Mouse (Mus musculus) right cerebral cortex, adult 18-20 months (tissue): ENCODE measurements around the gene Nipa1.

Experiments used
- DNase-seq: peaks from one replicate; pipeline ENCODE4 v3.0.0; 2022; ENCODE audit warnings: mixed read lengths

Gene Nipa1

DNA sequence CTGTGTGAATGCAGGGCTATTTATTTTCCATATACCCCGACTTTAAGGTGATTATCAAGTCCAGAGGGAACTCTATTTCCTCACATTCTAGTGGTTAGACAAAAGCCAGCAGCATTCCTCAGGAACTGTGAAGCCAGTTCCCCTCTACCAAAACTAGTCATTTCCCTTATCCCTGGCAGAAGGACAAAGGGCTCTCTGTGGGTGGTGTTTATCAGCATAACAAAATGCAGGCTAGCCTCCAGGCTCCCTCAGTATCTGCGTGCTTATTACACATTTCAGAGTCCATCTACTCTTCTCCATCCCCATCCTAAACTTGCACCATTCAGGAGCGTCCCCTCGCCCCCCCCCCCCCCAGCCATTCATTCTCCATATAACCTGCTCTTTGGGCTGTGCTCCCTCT is 20.8 kb downstream of the Nipa1 start:
- DNase-seq, result no peak

DNA sequence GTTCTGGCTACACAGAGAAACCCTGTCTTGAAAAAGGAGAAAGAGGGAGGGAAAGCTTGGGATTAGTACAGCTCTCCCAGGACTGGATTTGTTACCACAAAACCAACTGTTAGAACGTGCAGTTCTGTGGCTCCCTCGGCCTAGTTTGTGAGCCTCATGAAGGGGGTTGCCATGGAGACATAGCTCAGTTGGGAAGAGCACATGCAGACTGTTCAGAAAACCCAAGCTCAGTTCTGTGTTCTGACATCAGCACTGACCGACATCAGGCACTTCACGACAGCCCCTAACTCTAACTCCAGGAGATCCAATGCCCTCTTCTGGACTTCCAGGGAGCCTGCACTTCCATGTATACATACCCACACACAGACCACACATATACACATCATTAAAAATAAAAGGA is 24.7 kb downstream of the Nipa1 start:
- DNase-seq, result peak; percentile 59

DNA sequence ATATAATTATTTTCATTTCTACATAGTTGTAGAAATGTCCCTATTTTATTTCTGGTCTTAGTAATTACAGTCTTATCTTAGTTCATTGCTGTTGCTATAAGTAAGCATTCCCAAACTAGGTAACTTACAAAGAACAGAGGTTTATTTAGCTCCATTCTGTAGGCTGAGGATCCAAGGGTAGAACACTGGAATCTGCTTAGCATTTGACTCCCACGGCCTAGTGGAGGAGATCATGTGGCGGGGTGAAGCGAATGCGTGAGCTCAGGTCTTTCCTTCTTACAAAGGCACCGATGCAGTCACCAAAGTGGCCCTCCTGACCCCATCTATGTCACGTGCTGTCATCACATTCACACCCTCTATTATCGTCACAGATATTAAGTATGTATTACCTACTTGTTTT is 27.9 kb downstream of the Nipa1 start:
- DNase-seq, result no peak

DNA sequence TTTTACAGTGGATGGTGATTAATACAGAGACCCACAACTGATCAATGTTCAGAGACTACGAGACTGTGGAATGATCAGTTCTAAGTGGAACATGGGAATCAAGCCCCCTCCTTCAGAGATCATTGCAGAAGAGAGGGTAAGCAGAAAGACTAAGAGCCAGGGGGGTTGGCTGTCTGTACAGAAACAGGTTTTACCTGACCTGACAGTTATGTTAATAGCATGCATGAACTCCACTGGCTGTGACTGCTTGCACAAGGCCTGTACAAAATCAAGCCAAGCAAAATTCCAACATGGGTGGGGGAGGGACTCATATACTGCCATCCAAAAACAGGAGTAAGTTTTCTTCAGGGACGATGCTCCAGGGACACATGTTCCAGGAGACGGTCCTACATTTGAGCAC is 28.6 kb downstream of the Nipa1 start:
- DNase-seq, result no peak

DNA sequence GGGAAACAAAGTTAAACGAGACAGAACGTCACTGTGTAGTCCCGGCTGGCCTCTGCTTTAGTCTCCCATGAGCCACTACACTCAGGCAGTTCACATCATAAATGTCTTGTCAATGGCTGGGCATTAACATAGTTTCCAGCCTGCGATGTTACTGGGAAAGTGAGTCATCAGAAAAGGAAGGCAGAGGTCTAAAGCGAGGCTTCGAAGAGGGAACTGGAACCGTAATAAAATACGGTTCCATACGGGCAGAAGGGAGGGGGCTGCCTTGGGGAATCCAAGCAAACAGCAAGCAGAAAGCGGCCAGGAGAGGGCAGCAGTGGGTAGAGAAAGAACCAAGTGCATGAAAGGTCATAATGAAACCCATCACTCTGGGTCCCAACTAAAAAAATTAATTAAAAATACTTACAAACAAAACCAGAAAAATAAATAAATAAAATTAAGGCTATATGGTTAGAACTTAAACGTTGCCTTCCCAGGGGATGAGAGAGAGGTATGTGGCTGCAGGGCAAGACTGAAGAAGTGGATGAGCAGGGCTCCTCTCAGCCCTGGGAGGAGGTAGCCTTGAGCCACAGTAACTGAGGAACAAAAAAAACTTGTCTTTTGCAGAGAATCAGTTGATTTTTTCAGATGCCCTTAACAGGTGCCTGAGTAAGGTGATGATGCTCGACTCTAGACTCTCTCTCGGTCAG is 33.1 kb downstream of the Nipa1 start:
- DNase-seq, result peak; percentile 67

DNA sequence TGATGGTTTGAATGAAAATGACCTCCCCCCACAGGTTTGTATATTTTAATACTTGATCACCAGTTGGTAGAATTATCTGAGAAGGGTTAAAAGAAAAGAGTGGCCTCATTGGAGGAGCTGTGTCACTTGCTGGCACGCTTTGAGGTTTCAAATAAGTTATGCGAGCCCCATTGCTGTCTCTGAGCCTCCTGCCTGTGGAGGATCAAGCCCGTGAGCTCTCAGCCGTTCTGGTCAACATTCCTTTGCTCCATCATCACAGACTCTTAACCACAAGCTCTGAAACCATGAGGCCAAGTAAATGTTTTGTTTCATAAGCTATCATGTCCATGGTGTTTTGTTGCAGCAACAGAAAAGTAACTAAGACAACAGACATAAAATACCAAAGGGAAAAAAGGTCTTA is 35.0 kb downstream of the Nipa1 start:
- DNase-seq, result no peak

DNA sequence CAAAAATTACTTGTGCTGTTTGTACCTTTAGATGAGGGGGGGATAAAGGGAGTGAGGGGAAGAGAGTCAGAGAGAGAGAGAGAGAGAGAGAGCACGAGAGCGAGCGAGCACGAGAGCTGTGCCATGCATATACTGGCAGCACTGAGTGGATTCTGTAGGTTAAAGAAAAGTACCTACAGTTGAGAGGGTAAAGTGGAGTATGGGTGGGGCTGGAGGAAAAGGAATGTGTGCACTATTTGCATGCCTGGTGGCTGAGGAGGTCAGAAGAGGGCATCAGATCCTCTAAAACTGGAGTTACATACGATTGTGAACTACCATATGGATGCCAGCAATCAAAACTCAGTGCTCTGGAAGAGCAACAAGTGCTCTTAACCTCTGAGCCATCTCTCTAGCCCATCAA is 36.6 kb downstream of the Nipa1 start:
- DNase-seq, result no peak

DNA sequence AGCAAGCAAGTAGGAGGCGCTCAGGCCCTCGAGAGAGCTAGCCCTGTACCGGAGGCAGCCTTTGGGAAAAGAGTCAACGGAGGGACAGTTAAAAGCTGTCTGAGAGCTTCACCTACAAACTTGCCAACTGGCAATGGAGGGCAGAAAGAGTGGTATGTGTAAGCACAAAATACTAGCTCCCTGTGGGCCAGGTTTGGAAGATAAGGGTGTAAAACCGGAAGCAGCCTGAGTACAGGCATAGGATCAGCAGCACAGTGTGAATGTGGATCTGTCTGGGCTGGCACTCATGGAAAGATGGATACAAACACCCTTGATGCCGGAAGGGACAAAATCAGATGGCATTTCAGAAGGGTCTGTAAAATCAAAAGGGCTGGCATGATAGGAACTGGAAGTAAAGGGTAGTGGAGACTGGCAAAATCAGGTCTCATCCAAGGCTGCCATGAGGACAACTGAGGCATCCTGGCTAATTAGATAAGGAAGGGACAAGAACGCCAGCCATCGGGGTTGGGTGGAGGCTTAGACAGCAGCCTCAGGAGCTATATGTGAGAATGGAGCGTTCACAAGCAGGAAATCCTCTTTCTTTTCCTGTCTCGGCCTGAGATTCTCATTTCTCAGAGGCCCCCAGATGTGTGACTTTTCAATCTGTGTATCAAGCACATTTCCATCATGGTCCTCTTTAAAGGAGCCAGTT is 37.6 kb downstream of the Nipa1 start:
- DNase-seq, result no peak

DNA sequence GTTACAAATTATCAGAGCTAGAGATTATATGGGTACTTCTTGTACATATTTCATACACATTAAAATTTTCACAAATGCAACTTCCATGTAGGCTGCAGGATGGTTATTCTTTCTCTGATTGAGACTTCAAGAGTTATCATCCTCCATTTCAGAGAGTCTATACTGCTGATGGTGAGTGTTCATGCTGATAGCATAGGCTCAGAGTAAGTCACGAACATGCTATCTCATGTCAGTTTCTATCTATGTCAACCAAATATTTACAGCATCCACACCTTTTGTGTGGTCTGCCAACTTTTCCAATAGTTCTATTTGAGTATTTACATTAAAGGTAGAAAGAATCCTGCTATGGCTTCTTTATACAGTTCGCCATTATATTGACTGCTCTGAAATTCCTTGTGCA is 38.2 kb downstream of the Nipa1 start:
- DNase-seq, result no peak

DNA sequence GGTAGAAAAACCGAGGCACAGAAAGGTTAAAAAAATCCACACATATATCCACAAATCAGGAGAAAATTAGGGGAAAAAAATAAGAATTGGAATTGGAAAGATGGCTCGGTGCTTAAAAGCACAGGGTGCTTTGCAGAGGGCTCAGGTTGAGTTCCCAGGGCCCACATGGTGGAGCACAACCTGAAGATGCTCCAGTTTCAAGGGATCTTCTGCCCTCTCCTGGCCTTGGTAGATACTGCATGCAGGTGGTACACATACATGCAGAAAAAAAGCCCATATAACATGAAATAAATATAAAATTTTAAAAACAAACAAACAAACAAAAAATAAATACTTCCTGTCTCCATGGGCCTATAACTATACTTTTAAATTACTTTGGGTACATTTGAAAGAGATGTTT is 45.3 kb downstream of the Nipa1 start:
- DNase-seq, result no peak

DNA sequence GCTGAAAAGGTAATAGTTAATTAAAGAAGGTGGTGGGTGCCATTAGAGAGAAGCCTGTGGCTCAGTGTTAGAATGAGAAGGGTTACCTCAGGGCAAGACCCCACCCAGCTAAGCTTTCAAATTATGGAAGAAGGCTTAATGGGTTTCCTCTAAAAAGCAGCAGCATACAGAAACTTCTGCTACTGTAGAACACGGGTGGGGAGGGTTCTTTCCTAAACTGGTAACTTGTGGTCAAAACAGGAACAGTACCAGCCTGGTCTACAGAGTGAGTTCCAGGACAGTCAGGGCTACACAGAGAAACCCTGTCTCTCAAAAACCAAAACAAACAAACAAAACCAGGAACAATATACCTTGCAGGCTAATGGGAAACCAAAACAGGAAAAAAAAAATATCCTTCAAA is 50.3 kb downstream of the Nipa1 start:
- no peak for DNase-seq

DNA sequence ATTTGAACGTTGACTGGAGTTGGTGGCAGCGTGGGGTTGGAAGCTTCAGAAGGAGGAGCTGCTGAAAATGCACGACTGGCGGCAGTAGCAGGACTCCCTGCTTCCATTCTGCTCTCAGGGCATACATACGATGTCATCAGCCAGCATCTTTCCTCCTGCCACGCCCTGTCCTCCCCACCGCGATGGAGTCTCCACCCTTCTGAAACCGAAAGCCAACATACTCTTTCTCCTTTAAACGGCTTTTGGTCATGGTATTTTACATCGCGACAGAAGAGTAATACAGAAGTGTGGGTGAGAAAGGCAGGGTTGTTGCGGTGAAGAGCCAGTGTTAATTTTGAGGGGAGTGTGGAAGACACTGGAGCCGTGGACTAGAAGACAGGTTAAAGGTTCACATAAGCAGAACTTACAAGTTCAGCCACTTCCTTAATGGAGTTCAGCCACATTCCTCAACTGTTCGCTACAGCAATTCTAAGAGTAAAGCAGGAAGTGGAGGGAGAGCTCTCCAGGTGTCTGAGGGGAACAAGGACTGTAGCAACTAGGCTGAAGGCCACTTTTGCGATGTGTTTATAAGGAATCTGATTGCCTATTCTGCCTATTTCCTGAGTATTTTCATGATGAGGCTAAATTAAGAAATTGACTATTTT is 51.4 kb downstream of the Nipa1 start:
- DNase-seq, result peak; percentile 31

DNA sequence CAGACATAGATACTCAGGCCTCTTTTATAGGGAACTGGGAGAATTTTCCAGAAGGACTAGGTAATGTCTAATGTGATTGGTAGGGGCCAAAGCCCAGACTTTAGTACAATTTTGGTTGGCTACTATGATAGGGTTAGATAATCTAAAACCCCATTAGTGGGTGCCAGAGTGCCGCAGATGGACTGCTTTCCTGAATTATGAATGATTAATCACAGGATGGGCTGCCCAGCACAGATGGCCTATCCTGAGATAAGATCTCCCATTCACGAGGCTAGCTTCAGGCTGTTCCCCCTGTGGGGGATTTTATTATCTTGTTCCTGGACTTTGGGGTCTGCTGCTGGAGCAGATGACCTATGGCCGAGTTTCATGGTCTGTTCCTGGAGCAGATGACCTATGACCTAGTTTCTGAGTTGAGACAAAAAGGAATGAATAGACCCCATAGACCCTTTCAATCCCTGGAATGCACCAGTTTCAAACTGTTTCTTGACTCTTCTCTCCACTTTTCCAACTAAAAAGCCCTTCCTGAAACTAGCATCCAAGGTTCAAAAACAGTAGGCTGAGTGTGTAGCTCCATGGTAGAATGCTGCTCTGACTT is 52.8 kb downstream of the Nipa1 start:
- DNase-seq, result no peak

DNA sequence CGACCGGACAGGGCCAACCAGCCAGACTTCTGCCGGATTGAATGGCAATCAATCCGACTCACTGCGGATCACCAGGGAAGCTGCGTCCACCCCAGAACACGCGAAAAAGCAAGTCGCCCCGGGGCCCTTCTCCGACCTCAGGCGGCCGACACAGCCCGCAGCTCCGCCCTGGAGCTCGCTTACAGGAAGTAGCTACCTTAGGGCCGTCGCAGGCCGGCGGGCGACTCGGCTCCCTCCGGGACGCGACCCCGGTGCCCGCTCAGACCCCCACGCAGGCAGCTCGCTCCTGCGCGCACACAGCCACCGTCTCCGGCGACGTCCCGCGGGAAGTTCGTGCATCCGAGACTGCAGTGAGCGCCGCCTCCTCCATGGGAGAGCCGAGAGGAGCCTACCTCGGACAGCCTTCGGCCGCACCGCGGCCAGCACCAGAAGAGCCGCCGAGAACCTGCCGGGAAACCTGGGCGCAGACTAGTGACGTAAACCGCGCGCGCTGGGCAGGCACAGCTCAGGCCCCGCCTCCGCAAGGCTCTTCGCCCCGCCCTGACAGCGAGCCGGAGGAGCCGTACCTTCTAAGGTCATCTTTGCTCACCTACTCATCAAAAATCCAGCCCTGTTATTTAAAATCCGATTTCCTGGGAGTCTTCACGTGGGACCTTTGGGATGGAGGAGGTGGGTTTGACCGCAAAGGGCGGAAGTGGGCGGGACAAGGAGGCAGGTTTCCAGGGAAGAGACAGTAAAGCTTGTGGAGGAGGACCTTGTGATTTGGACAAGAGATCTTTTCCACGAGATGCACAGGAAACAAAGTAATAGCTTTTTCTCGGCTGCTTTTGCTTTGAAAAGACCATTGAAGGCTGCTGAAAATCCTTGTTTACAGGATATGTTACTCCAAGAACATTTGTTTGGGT is 57.5 kb downstream of the Nipa1 start, which contains the start of gene Nipa2:
Nipa2 (minus strand) TSS at position 473 of the 905 bp plus-strand sequence.
- DNase-seq, result peak; percentile 95

DNA sequence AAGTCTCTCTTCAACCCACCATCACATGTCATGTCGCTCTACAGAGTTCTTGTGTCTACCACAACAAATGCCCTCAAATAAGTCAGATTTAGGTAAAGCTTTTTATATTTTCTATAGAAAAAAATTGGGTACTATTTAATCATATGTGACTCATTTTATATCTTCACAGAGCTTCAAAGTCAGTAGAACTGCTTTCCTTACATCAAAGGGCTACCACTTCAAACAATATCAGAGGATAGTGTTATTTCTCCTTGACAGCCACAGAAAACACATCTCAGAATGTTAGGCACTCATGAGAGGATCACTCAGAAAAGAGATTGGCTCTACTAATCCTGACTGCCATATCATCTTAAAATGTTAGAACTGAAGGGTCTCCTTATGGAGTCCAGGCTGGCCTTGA is 59.2 kb downstream of the Nipa1 start:
- DNase-seq, result no peak

DNA sequence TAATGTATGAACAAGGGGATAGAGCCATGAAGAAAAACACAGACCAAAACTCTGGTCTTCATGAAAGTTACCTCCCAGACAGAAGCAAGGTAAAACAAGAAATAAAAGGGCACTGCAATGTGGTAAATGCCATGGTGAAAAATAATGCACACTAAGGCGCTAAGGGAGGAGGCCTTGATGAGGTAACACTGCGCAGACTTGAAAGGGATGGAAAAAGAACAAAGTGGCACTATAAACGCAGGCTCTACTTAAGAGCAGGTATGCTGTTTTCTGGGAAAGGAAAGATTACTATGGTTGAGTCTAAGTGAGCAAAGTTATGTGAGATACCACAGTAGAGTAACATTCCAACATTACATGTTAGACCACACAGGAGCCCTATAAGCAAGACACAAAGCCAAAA is 60.0 kb downstream of the Nipa1 start:
- no peak for DNase-seq

DNA sequence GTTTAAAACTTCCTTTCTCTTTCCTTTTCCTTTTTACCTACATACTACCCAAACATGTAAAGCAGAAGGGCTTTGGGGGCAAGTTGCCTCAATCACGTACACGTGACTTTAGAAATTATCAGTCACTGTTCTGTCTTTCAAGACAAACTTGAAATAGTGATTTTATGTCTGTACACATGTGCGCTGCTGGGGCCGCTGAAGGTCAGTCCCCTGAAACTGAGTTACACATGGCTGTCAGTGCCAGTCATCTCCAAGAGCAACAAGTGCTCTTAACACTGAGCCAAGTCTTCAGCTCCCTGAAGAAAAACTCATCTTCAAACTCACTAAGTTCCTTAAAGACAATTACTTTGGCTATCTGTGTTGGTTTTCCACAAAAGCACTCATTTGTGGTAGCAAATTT is 61.8 kb downstream of the Nipa1 start:
- no peak for DNase-seq

DNA sequence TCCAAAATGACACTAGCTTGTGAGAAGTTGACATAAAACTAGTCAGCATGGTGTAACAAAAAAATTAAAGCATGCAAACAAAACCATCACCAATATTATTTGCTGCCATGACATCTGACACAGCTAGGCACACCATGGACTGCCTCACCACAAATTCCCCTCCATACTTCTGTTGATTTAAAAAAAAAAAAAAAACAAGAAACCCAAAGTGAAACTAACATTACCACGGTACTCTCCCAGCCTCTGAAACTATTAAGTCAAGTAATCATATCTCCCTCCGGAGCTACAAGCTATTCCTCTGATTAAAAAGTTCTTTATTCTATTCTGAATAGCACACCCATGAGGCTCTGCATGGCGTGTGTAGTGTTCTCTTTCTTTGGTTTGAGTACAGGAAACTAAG is 62.6 kb downstream of the Nipa1 start:
- no peak for DNase-seq

DNA sequence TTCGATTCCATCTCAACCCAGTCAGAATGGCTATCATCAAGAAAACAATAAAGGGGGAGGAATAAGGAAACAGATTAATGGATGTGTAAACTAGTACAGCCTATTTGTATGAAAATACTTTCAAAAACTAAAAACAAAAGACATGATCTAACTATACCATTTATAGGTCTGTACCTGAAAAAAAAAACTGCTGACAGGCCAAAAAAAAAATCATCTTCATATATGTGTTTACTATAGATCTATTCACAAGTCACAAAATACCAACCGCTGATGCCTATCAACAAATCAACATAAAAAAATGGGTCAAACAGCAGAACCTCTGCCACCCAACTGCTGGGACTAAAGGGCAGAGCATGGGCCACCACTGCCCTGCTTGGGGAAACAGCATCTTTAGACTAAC is 63.7 kb downstream of the Nipa1 start:
- DNase-seq, result no peak

DNA sequence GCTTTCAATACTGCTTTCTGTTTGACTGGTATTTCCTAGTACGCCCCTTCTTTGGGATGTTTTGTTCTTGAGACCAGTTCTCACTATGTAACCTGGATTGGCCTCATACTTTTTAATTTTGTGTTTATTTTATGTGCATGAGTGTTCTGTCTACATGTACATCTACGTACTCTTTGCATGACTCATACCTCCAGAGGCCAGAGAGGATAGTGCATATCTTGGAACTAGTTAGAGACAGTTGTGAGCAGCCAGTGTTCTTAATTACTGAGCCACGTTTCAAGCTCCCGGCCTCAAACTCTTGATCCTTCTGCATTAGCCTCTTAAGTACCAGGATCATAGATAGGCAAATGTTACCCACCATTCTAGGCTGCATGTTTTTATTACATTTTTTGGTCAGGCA is 81.4 kb downstream of the Nipa1 start:
- no peak for DNase-seq

DNA sequence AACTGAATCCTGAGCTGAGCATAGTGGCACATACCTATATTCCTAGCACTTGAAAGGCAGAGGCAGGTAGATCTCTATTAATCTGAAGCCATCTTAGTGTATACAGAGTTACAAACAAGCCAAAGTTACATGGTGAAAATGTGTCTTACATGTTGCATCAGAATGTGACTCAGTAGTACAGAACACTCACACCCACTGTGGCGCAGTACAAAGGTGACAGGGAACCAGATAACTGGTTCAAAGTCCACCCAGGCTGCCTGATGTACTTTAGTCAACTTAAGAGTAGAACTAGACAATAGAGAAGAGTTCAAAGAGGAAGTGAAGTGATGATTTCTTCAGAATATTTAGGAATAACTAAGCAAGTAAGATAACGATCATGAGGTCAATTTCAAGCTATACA is 84.7 kb downstream of the Nipa1 start:
- DNase-seq, result no peak

DNA sequence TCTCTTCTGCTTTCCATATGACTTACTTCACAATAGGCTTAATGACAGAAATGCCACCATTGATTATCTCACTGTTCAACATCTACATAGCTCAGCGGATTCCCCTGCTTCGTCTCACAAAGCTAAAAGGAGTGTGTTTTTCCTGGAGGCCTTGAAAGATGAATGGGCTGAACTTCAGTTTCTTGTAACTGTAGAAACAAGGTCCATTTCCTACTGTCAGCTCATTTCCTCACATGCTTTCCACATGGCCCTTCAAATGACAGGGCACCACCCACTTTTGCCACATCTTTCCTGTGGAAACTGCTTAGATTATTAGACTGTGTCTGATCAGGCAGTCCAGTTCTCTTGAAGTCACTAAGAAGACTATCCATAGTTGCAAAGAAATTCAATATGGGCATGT is 91.1 kb downstream of the Nipa1 start:
- DNase-seq, result no peak
